In the genomic region with DNA sequence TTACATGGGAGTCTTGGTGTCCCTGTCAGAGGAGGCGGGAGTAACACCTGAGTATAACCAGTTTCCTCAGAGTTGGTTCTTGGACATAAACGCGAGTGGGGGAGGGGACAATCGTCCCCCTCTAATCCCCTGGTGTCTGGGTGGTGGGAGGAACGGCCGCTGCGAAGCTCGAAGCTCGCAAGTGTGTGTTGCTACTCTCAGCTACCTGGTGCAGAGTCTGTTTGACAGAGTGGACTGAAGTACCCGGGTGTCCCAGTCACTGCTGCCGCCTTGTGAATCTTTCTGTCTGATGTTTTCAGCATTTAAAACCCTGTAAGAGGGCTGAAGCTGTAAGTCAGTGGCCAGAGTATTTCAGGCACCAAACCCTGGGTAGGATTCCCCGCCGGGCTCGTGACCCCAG, we compare ENCODE assay signal across 7 mouse cellular contexts. TPM values are rescaled to one million over a fixed set of nuclear protein-coding genes. Genes with fewer than 3 reads are reported as not detected.
DNase-seq lines count a peak whose midpoint lies in the region; ATAC-seq and TF ChIP-seq lines count a peak whose summit lies in the region.

No protein-coding gene starts in this region.

- H3K27ac ChIP-seq in embryonic facial prominence, embryonic 14.5 days (replicated peaks; ENCODE audit: low read depth, low read length) = no peak overlapping the region
- H3K27ac ChIP-seq in hindbrain, embryonic 16.5 days (ENCODE audit: low read depth, low read length) = no peak overlapping the region

- H3K4me2 ChIP-seq in embryonic facial prominence, embryonic 14.5 days (ENCODE audit: low read depth, low read length) = peak overlapping the region; percentile 98
- peak overlapping the region; percentile 96 for H3K4me2 ChIP-seq in hindbrain, embryonic 16.5 days (ENCODE audit: low read length)
- H3K4me2 ChIP-seq in myocyte (ENCODE audit: low read depth) = peak overlapping the region; percentile 58

- H3K9me3 ChIP-seq in embryonic facial prominence, embryonic 14.5 days (ENCODE audit: control insufficient read depth, low read length) = no peaks in the 10 kb centered on the region
- no peaks in the 10 kb centered on the region for H3K9me3 ChIP-seq in hindbrain, embryonic 16.5 days (ENCODE audit: control insufficient read depth, low read length)

- no peak overlapping the region for H3ac ChIP-seq in myocyte (ENCODE audit: control insufficient read depth, insufficient read length)

- H3K4me3 ChIP-seq in embryonic facial prominence, embryonic 14.5 days (ENCODE audit: low read depth, low read length) = peak overlapping the region; percentile 66
- peak overlapping the region; percentile 73 for H3K4me3 ChIP-seq in hindbrain, embryonic 16.5 days (ENCODE audit: low read length)
- no peak overlapping the region for H3K4me3 ChIP-seq in myocyte

- H3K4me1 ChIP-seq in embryonic facial prominence, embryonic 14.5 days (ENCODE audit: control insufficient read depth, insufficient read depth, low read length) = peaks cover 17% of the 10 kb centered on the region
- H3K4me1 ChIP-seq in hindbrain, embryonic 16.5 days (ENCODE audit: control insufficient read depth, insufficient read depth, low read depth, low read length) = peaks cover 13% of the 10 kb centered on the region

- ATAC-seq in embryonic facial prominence, embryonic 14.5 days (ENCODE audit: low read depth) = no peak
- ATAC-seq in hindbrain, embryonic 16.5 days = no peak
- no peak for ATAC-seq in granulocyte monocyte progenitor cell, adult 5-6 weeks (replicated peaks; ENCODE audit: poor library complexity, severe bottlenecking)

- DNase-seq in layer of hippocampus, postnatal 10 days (ENCODE audit: low spot score in 2 of 2) = peak; percentile 40 to 43
- DNase-seq in layer of hippocampus, adult 8-10 months (ENCODE audit: low spot score in 2 of 2) = no peak
- DNase-seq in embryonic facial prominence, embryonic 14.5 days (ENCODE audit: low spot score) = peak; percentile 16
- no peak for DNase-seq in right cerebral cortex, postnatal 14 days

- no peaks in the 10 kb centered on the region for H3K79me2 ChIP-seq in myocyte (ENCODE audit: control insufficient read depth, insufficient read depth)

- 4% methylated on average over 14 of the region's 14 CpGs for WGBS in embryonic facial prominence, embryonic 14.5 days
- 7% methylated on average over 14 of the region's 14 CpGs for WGBS in hindbrain, embryonic 16.5 days

- TF ChIP-seq POLR2A in myocyte (IDR thresholded peaks at IDR 0.05; ENCODE audit: insufficient read length, low read depth) = no peak

- H3K27me3 ChIP-seq in embryonic facial prominence, embryonic 14.5 days (replicated peaks; ENCODE audit: control insufficient read depth, insufficient read depth, low read length) = peaks cover 28% of the 10 kb centered on the region
- H3K27me3 ChIP-seq in hindbrain, embryonic 16.5 days (replicated peaks; ENCODE audit: control insufficient read depth, insufficient read depth, low read length) = peaks cover 3% of the 10 kb centered on the region; the same call in 1 of the 2 replicates
- H3K27me3 ChIP-seq in myocyte (ENCODE audit: control insufficient read depth, insufficient read depth, insufficient read length) = peaks cover 43% of the 10 kb centered on the region

- no peaks in the 10 kb centered on the region for H3K36me3 ChIP-seq in embryonic facial prominence, embryonic 14.5 days (ENCODE audit: control insufficient read depth, insufficient read depth, low read length)
- no peaks in the 10 kb centered on the region for H3K36me3 ChIP-seq in hindbrain, embryonic 16.5 days (ENCODE audit: control insufficient read depth, insufficient read depth, low read length)
- H3K36me3 ChIP-seq in myocyte (ENCODE audit: control insufficient read depth, insufficient read depth) = no peaks in the 10 kb centered on the region

- H3K9ac ChIP-seq in embryonic facial prominence, embryonic 14.5 days (ENCODE audit: low read depth, low read length) = peak overlapping the region; percentile 71; the same call in 1 of the 2 replicates
- peak overlapping the region; percentile 82 for H3K9ac ChIP-seq in hindbrain, embryonic 16.5 days (ENCODE audit: low read depth, low read length)

TF ChIP-seq in myocyte, 11 proteins besides CTCF, POLR2A, EP300 and RAD21:
- TF ChIP-seq MAX (IDR thresholded peaks at IDR 0.05; ENCODE audit: low read depth) = no peak
- TF ChIP-seq POLR2AphosphoS2 (IDR thresholded peaks at IDR 0.05; ENCODE audit: insufficient read length, low read depth) = no peak
- TF ChIP-seq E2F4 (IDR thresholded peaks at IDR 0.05; ENCODE audit: insufficient read depth) = no peak
- no peak for TF ChIP-seq TCF3 (IDR thresholded peaks at IDR 0.05; ENCODE audit: insufficient read length, low read depth)

RNA-seq across cellular contexts. Expression of a gene that starts 1.0 kb away (rescaled TPM):
- 10 to 100 TPM; 36.2 to 38.5 TPM for total RNA-seq in layer of hippocampus, postnatal 10 days (2021)
- total RNA-seq in layer of hippocampus, adult 8-10 months (2022) = 10 to 100 TPM; 24.5 to 29.9 (median 26.2) TPM
- 4.5 and 5.2 TPM in 2 replicates for polyA plus RNA-seq in embryonic facial prominence, embryonic 14.5 days (2014; fragmentation: Nextera tagmentation; extraction: Ambion mirVana)
- 17.8 and 20.6 TPM in 2 replicates for polyA plus RNA-seq in hindbrain, embryonic 16.5 days (2015; fragmentation: Nextera tagmentation; extraction: Ambion mirVana)
- 0.20 TPM for polyA plus RNA-seq in myocyte (2012; fragmentation: generic; extraction: Trizol)
- not detected in 2 replicates for total RNA-seq in granulocyte monocyte progenitor cell, adult 5-6 weeks (2014; fragmentation: Nextera tagmentation)
- not detected in 2 replicates for total RNA-seq in granulocyte monocyte progenitor cell, adult 5-6 weeks (2017)

Comparison
In these comparisons a context has a peak if more than half of its experiments do, and no peak if none do; other contexts are left out.
1. DNase-seq: peak in layer of hippocampus, postnatal 10 days (2 of 2) and embryonic facial prominence, embryonic 14.5 days (single experiment); none in layer of hippocampus, adult 8-10 months (0 of 2) and right cerebral cortex, postnatal 14 days (single experiment).
2. RNA of a gene that starts 1.0 kb away (total RNA-seq): 36.2 to 38.5 TPM in layer of hippocampus, postnatal 10 days and 24.5 to 29.9 TPM in layer of hippocampus, adult 8-10 months; not detected in granulocyte monocyte progenitor cell, adult 5-6 weeks; every median in the first group is over 10 times any median in the second.
3. Peak in every context shown above with its lines, with median percentiles within 50 percentile points of each other: H3K4me2 ChIP-seq.